Mouse (Mus musculus) cerebellum, postnatal 36 days (tissue): ENCODE data around the gene Nfkb1.
A peak's percentile ranks its signal among the peaks of the same experiment; 100 is the strongest.

Source experiments
- DNase-seq, 2 experiments: peaks; one replicate each; pipeline ENCODE4 v3.0.0; 2021 to 2022; ENCODE audit warnings: mixed read lengths in 2 of 2

Nfkb1 gene

DNA sequence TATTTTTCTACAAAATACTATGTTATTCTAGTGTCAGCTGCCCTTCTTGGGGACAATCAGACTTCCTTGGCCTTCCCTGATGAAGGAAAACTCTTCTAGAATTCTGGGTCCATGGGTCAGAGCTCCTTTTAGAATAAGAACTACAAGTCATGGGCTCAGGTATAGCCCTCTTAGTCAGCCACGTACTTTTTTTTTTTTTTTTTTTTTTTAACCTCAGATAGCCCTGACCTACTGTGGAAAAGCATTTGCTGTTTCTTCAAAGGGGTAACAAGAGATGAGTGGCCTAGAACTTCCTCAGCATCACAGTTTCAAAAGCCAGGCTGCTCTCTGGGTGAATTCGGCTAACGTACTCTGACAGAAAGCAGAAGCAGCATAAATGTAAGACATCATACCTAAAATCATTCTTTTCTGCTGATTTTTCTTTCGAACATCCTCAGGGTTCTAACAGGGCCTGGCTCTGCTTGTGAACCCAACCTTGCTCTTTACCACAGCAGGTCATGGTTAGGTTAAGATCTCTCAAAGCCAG lies 61.5 kb downstream of the Nfkb1 start:
- DNase-seq, result no peak

DNA sequence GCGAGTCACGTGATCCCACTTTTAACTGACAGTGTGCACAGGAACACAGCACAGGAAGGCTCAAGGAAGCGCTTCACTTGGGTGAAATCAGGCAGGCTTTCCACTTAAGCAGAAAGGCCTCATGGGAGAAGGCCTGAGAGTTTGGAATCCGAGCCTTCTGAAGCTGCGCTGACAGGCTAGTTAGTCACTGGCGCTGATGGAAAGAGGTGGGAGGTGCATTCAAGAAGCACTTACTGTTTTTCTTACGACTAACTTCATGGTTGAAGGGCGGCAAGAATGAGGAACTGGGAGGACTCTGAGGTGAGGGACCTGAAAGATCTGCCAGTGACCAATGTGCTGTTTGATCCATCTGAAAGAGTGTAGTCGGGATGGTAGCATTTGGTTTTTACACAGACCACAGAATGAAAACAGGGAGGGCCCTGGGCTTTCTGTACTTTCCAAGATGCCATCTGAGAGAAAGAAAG lies 62.6 kb downstream of the Nfkb1 start:
- DNase-seq, result no peak

DNA sequence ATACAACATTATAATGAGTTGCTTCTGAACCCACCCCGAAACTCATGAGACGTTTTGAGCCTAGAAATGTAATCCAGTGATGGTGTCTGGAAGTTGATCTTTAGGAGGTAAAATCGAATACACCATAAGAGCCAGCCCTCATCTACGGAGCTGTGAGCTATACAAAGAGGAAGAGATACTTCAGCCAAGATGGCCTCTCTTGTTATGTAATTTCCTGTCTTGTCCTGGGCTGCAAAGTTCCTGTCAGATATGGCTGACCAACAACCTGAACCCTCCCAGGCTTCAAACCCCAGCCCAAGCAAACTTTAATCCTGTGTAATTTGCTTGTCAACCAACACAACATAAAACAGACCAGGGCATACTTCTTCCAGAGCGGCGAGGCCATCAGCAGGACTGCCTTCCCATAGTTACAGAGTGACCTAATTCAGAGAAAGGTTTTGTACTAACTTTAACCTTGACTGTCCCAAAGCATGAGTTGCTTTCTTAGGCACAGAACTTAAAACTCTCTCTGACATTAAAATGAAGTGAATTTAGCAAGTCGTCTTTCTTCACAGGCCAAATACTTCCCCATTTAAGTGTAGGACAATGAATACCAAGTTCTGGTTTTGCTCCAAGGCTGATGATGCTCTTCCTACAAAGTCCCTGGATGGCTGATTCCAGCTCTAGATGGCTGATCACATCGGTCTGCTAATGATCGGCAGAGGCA lies 63.2 kb downstream of the Nfkb1 start:
- no peak for DNase-seq

DNA sequence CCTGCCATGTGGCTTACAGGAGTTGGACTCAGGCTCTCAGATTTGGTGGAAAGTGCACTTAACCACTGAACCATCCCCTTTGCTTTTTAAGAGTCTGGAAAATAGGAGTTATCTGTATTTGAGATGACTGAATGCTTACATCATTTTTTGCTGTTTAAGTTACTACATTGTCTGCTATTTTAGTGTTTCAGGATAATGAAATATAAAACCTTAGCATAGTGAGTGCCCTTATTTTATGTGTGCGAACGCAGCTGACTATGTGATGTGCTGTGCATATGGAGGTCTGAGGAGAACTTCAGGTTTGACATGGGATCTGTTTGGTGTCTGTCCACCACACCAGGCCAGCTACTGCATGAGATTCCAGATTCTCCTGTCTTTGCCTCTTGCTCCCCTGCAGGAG lies 66.1 kb downstream of the Nfkb1 start:
- no peak for DNase-seq

DNA sequence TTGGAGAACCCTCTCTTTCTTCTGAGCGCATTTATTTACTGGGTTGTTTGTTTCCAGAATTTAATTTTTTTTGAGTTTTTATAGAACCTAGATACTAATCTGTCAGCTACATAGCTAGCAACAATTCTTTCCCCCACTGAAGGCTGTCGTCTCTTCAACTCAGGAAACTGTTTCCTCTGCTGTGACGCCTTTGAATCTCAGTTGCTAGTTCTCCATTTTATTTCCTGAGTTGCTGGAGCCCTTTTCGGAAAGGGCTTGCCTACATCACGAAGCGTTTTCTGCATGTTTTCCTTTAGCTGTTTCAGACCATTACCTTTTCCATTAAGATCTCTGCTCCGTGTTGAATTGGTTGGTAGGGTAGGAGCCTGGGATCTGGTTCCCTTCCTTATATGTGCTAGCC lies 74.6 kb downstream of the Nfkb1 start:
- no peak for DNase-seq

DNA sequence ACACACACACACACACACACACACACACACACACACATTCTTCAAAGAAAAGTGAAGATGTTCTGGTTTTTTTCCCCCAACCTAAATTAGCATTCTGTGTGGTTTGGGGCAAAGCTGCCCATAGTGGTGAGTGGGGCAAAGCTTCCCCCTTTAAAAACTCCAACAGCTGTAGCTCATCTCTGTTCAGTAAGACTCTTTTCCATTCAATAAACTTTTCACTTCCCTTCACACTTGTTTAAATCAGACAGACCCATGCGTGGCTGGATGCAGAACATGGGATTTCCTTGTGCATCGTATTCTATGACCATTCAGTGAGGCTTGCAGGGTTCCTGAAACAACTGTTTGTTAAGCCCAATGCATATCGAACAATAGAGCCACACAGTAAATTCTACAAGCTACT lies 77.0 kb downstream of the Nfkb1 start:
- DNase-seq, result no peak

DNA sequence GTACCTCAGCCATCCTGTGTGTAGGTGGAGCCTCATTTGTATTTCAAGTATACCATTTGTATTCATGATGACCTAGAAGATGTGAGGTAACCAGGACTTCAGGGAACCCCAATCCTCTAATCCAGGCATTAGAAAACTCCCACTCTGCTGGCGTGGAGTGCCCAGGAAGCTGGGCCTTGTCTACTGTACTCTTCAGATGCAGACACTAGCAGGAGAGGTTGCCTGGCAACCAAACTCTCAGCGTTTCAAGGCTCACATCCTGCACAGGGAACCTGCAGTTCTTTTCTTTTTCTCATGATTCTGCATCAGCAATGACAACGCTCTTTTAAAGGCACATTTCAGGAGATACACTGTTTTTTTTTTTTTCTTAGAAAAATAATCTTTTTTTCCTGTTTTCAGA lies 81.1 kb downstream of the Nfkb1 start:
- DNase-seq, result no peak

DNA sequence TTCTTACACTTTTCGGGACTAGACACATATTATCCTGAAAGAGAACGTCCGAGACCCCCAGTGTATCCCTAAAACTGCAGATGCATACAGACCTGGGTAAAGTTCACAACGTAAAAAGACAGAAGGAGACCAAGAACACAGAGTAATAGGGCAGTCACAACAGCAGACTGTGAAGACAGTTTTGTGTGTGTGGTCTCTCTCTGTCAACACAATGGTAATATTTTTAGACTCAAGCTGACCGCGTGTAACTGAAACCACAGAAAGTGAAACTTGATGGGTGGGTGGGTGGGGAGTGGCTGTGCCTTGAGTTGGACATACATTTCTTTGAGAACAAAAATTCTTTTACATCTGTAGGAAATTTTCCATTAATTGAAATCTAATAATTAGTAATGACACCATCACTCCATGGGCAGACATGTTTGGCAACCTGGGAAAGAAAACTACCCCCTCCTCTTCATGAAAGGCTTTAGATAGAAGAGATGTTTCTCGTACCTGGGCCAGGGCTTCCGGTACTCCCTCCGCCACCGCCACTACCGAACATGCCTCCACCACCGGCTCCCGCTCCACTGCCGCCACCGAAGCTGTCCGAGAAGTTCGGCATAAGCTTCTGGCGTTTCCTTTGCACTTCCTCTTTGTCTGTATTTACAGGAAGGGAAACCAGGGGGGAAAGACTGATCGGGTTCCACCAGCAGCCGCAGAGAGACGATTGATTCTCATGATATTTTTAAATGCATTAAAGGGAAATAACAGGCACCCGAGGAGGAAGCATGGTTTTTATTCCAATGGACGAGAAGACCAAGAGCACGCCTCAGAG lies 83.5 kb downstream of the Nfkb1 start:
- DNase-seq, result no peak

DNA sequence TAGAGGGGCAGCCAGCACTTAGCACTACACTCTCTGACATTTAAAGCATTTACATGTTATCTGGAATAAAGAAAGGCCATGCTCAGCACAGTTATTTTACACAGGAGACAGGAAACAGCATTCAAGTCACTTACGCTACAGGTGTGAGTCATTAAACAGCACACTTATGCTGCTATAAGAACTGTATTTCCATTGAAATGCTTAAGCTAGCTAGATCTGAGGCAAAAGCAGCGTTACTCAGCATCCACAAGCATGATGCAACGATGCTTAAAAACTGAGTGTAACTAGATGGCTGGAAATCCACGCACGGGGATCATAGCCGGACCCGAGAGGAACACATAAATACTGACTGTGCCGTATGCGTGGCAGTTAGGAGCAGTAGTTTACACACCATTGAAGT lies 84.3 kb downstream of the Nfkb1 start:
- DNase-seq, result no peak

DNA sequence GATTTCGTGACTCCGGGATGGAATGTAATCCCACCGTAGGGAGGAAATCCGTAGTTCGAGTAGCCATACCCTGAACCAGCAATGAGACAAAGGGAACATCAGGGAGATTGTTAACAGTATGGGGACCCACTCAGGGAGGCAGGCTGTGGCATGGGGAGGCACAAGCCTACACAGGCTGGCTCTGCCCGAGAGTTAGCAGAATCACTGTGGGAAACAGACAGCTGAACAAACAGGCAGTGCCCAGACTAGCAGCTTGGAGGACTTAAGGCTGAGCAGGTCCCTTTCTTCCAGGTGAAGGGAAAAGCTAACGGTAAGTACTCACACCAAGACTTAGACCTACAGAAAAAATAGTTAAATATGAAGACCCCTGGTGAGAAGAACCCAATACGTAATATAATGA lies 84.8 kb downstream of the Nfkb1 start:
- DNase-seq, result no peak

DNA sequence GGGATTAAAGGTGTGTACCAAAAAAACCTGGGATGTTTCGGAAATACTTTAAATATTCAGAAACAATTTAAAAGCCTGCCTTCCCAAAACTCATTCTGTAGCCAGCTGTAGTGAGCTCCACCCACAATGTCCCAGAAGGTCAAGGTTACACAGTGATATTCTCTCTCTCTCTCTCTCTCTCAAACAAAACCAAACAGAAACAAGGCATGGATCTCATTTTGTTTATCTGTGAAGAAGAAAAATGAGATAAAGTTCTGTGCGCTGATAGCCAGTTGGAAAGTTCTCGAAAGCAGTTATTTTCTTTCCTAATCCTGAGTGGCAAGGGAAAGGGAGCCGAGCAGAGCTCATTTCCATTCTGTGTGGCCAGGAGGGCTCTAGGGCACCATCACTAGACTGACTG lies 85.9 kb downstream of the Nfkb1 start:
- no peak for DNase-seq

DNA sequence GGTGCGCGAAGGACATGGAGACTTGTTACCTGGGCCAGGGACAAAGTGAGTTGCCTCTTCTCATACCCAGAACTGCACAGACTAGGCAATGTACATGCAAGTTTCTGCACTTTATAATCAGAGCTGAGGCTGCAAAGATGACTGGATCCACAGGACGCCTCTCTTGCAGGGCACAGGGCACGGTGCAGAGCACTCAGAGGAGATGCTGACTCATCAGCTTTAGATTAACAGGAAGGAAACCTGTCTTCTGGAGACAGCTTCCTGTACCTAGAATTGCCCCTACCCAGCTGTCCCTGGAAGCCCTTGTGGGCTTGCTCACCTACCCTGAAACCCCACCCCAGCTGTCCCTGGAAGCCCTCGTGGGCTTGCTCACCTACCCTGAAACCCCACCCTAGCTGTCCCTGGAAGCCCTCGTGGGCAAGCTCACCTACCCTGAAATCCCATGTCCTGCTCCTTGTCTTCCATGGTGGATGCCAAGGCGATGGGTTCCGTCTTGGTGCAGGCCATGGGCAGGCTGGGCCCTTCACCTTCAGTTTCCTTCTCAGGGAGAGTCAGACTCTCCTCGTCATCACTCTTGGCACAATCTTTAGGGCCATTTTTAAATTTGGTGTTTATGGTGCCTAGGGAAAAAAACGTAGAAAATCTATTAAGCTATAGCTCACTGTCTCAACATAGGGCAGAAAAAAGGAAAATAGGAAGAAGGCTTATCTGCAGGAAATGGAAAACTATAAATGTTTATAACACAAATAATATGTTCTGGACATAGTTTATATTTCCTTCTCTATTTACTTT lies 86.5 kb downstream of the Nfkb1 start:
- DNase-seq, result no peak

DNA sequence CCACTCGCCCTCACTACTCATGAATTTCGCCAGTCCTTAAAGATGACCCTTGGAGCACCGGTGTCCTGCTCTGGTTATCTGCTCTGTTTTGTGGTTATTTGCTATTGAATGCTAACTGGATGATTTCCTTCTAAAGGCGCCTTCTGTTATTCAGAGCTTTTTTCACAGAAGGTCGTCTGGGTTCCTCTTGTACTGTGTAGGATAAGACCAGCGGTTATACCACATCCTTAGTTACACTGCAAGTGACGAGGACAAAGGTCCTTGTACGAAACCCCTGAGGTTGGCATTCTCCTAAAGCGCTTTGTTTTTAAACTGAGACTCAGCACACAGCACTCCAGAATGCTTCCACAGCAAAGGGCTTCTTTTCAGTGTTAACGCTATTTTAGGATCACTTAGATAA lies 88.6 kb downstream of the Nfkb1 start:
- DNase-seq, result no peak

DNA sequence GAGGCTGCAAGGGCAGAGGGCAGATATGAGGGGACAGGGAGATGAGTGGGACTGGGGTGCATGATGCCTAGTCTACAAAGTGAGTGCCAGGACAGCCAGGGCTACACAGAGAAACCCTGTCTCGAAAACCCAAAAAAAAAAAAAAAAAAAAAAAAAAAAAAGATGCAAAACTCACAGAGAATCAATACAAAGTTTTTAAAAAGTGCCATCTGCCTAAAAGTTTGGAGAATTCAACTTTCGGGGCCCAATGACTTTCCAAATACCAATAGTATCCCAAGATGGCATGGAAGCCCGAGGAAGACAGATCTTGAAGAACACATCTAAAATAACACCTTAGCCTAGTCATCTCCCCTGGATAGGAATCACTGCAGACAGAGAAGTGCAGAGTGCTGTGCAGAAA lies 93.0 kb downstream of the Nfkb1 start:
- DNase-seq, result no peak

DNA sequence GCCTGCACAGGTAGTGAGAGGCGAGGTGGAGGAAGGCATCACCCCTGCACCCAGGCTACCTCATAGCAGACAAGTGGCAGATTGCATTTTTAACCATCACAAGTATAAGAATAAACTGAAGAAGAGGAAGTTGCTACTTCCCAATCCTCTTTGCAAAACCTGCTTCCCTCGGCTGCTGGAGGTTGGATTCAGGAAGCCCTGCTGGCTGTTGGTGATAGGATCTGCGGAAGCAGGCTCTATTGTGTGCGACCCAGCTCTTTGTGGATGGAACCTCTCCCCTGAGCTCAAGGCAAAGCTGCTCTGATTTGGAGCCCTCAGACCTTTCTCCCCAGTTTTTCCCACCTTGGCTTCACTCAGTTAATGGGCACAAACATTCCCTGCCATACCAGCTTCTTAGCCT lies 94.3 kb downstream of the Nfkb1 start:
- no peak for DNase-seq

DNA sequence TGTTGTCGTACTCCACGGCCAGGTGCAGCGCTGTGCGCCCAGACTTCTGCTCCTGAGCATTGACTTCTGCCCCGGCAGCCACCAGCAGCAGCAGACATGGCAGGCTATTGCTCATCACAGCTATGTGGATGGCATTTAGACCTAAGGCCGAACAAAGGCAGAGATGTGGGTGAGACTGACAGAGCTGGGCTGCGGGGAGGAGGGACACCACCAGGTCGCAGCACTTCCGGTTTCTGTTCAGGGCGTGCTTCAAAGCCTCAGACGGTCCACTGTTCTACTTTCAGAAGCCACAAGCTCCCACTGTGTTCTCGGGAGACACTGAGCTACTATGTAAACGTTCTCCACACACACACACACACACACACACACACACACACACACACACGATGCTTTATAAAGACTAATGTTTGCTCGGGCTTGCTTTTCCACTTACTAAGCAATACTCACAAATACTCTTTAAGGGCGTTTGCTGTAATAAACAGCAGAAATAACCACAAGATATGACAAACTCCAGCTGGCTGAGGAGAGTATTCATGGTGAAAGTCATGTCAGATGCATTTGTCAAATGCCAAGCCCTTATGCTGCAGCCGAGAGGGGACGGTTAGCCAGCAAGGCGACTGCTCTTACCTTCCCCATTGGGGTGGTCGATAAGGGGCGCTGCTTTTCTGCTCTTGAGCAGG lies 97.0 kb downstream of the Nfkb1 start:
- DNase-seq, result no peak

DNA sequence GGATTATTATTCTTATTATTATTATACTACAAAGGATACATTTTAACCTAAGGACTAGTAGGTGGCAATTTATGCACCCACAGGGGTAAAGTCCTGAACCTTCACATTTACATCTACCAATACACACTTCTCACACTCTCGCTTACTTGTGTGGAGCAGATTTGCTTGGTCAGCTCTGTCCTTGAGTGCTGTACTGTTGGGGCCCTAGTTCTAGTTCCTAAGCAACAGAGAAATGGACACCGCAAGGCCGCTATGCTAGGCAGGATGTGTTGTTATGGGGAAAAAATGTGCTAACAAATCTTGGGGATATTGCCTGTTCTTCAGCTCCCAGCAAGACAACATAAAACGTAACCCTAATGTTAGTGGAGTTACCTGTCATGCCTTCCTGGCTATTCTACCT lies 99.3 kb downstream of the Nfkb1 start:
- no peak for DNase-seq

DNA sequence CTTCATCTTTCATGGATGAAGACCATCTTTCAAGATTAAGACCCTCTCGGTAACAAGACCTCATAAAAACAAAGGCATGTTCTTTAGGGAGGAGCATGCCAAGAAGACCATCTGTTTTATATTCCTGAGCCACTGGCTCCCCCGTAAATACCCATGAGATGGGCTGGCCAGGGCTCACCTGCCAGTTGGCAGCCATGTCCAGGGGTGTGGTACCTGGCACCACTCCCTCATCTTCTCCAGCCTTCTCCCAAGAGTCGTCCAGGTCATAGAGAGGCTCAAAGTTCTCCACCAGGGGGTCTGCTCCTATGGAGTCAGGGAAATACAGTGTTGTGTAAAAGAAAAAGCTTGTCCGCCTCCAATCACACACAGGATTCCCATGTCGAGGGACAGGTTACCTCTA lies 100.0 kb downstream of the Nfkb1 start:
- peak; percentile 29 to 34 for DNase-seq

DNA sequence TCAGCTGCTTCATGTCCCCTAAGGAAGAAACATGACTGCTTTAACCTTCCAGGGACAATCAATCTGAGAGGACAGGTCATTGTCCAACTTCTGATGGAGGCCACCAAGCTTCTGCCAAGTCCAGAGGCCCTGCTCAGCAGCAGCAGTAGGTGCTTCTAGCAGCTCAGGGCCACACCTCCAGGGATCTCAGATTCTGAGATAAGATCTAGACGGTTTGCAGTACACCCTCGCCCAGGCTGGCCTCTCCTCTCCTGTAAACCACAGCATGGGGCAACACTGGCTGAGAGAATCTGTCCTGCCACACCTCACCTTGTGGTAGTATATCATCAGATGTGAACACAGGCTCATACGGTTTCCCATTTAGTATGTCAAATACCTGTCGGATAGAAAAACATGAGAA lies 100.9 kb downstream of the Nfkb1 start:
- DNase-seq, result no peak

DNA sequence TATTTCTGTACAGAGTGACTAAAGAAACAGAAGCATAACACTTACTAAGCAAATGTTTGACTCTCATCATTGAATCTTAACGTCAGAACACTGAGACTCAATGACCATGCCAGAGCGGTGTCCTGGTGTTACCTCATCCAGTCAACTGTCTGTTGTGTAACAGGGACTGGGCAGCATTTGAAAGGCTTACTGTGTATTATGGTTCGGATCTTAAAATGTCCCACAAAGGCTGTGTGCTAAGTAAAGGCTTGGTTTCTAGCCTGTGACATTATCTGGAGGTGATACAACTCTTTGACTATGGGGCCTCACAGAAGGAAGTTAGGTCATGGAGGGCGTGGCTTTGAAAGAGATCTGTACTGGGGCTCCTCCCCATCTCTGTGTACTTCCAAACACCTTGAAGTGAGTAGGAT lies 104.9 kb downstream of the Nfkb1 start:
- DNase-seq, result no peak

DNA sequence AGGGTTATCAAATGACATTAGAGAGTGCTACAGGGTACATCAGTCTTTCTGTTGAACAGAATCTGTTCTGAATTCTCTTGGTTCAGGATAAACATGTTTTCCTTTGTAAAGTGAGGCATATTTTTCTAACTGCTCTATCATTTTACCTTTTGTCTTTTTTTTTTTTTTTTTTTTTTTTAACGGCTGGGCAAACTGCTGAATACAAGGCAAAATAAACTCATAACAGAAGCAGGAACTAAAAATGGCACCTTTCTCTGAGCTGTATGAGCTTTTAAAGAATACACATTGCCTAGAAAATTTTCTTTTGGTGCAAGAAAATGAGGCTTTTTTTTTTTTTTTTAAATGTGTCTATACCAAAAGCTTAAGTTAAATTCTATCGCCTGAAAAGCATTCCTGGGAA lies 105.3 kb downstream of the Nfkb1 start:
- no peak for DNase-seq

DNA sequence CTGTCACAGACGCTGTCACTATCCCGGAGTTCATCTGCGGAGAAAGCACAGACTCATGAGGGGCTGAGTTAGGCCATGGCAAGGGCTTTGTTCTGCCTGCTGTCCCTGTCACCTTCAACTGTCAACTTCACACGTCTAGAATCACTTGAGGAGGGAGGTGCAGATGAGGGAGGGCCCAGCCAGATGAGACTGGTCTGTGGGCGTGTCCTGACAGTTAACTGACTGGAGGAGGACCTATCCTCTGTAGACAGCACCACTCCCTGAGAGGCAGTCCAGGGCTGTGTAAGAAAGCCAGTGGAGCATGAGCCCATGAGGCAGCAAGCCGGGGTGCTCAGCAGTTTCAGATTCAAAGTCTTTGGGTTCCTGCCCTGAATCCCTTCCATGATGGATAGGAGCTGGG lies 105.9 kb downstream of the Nfkb1 start:
- no peak for DNase-seq

DNA sequence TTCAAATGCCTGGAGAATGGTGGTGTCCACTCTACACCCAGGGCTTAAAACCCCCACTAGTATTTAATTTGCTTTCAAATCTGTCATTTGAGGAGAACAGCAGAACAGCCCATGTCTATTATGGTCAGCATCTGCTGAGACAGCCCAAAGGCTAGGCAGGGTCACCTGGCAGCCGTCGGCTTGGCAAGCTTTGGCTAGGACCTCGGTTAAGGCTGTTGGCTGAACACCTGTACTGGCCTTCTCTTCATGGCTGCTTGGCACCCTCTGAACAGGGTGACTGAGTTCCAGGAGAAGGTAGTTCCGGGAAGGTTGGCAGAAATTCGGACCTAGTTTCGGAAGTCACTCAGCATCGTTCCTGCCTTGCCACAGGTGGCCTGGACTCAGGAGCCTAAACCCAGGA lies 109.1 kb downstream of the Nfkb1 start:
- DNase-seq, result no peak
